Mouse (Mus musculus): ENCODE measurements around the gene Odc1.

DNA sequence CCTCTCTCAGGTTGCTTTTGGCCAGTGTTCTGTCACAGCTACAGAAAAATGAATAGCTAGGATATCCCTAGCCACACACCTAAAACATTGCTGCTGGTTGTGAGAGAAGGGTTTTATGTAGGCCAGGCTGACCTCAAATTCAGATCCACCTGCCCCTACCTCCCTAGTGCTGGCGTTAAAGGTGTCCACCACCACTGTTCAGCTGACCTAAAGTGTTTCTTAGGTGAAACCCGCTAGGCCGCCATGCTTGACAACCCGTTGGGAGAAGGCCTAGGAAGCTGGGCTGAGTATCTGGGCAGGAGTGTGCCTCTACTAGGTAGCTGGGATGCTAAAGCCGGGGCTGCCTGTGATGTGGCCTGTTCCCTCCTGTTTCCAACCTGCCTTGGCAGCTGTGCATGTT is 9.0 kb downstream of the Odc1 start:
- TF ChIP-seq CTCF (IDR thresholded peaks at IDR 0.05; ENCODE audit: insufficient read depth, low read depth, low read length) (no peak), POLR2A (IDR thresholded peaks at IDR 0.05; ENCODE audit: insufficient read depth, low read depth, low read length) (no peak)

Data from olfactory bulb, adult 2 months (tissue).